Mouse (Mus musculus): ENCODE measurements around the gene Prkg1. TPM values are rescaled to one million over a fixed set of nuclear protein-coding genes. Genes with fewer than 3 reads are reported as not detected.

The Prkg1 gene
- total RNA-seq, 2 experiments from 2014 or later = 0.75 to 1.1 TPM

DNA sequence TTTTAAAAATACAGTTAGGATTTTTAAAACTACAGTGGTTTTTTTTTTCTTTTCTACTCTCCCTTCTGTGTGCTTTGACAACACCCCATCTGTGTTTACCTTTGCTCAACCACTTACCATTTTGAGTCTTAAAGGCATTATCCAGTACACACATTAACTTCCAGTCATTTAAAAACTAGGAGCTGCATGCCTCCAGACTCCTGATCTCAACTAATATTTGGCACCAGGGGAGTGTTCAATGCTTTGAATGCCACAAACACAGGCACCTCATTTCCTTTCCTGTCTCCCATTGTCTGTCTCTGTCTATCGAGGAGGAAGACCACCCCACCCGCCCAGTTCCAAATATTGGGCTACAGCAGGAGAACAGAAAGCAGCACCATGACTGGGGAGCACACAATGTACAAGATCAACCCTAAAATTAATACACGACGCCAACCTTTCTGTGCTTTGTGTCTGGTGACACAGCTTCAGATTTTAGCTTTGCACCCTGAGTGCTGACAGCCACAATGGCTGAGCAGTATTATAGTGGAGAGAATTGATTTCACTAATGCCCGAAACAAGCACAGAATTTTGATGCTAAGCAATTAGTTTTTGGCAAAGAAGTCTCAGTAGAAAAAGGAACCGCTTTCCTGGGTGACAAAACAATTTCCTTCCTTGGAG is 576.1 kb downstream of the Prkg1 start:
- ATAC-seq (replicated peaks; ENCODE audit: poor library complexity) = no peak

DNA sequence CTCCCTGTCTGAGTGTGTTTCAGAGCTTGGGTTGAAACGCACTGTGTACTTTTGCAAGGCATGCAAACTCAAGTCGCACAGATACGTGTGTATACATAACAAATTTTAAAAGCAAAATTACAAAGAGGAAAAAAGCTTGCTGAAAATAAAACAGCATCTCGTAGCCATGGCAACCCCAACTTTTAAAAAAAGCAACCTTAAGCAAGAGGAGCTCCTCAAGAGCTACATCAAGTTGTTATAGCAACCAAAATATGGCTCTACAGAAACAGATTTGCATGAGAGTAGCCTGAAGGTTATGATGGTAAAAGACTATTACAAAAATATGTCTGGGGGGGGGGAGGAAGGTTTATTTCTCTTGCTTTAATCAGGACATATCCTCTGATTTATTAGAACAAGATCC is 584.1 kb downstream of the Prkg1 start:
- no peak for ATAC-seq (replicated peaks; ENCODE audit: poor library complexity)

DNA sequence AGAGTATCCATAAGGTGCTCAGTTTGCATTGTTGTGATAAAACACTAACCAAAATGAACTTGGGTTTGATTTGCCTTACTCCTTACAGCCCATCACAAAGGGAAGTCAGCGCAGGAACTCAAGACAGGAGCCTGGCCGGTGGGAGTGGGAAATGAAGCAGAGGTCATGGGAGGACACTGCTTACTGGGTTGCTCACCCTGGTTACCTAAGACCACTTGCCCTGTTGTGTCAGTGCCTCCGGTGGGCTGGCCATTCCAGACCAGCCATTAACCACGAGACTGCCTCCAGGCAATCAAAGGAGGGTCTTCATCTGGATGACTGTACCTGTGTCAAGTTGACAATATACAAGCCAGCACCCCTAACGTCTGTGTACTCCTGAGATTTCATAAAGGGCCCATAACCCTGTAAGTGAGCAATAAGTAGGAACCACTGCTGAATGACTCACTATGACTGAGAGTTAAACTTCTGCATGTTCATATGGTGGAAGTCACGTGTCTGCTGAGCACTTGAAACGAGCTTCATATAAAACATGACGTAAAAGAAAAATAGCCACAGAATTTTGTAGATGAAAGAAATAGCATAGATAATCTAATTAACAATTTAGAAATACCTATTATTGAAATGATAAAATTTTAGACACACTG is 587.4 kb downstream of the Prkg1 start:
- ATAC-seq (replicated peaks; ENCODE audit: poor library complexity) = peak; percentile 70

DNA sequence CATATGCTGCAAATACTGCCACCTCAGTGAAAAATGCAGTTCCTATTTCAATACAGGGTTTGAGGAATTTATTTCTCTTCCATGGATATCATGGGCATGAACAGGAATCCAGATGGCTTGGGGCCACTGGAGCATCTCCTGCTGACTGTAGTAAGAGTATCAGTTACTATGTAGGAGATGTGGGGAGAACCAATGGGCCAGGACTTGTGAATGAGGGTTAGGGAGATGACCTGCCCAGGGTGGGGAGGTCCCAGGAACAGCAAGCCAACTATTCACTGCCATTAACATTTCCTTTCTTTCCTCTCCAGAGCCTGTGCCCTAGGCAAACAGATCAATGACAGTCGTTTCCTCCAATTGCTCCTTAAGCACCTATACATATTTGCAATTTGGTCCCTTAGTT is 593.8 kb downstream of the Prkg1 start:
- no peak for ATAC-seq (replicated peaks; ENCODE audit: poor library complexity)

DNA sequence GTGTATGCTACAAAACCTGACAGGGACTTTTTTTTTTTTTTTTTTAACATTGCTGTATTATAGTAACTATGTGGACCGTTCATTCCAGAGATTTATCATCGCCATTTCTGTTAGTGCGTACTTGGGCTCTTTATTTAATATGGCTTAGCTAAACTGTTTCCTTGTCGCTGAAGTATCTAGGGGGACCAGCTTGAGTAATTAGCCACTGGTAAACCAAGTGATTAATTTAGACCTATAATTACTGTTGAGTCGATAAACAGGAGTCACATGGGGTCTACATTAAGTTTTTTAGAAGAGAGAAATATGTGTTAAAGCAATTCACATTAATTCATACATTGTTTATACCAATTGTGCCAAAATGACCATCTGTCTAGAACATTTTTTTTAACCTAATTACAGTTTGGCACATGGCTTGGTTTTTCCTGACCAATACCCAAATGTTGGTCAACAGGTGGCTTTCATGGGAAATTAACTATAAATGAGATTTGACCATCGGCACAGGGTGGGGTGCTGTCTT is 605.8 kb downstream of the Prkg1 start:
- ATAC-seq (replicated peaks; ENCODE audit: poor library complexity) = no peak

DNA sequence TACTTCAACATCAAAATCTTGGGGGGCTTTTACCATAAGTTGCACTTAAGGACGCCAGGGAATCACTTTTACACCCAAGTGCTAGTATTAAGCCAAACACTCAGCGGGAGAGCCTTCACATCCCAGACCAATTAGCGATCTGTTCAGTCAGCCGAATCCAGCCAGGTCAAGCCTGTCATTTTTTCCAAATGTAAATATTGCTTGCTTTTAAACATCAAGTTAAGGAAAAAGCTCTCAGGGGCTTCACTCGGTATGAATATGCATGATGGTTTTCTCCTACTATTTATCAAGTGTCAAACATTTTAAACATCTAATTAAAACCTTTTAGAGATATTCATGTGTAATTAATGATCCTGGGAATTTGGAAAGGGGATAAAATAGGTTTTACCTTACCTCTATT is 611.4 kb downstream of the Prkg1 start:
- ATAC-seq (replicated peaks; ENCODE audit: poor library complexity) = no peak

DNA sequence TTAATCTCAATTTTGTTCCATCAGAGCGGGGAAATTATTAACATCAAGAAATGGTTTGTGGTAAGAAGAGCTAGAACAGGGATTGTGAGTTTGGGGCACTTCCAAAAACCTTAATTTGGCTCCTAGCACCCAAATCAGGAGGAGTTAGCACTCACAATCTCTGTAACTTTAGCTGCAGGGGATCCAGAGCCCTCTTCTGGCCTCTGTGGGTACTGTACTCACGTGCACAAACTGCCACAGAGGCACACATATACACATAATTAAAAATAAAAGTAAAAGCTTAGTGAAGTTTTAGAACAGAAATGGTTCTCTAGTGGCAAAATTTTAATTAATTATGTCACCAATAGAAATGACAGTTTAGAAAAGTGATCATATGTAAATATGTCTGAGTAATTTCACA is 614.9 kb downstream of the Prkg1 start:
- ATAC-seq (replicated peaks; ENCODE audit: poor library complexity) = no peak

DNA sequence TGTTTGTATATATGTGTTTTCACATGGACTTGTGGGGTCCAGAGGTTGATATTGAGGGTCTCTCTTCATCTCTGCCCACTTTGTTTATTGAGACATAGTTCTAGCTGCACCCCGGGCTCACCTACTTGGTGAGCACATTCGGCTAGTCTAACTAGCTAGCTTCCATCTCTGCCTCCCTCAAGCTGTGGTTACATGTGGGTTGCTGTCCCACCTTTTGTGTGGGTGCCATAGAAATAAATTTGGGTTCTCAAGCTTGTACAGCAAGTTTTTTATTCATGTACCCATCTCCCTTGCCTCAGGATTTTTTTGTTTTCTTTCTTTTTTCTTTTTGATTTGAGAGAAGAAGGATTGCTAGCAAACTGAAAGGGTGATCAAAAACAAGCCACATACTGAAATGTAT is 617.4 kb downstream of the Prkg1 start:
- no peak for ATAC-seq (replicated peaks; ENCODE audit: poor library complexity)

DNA sequence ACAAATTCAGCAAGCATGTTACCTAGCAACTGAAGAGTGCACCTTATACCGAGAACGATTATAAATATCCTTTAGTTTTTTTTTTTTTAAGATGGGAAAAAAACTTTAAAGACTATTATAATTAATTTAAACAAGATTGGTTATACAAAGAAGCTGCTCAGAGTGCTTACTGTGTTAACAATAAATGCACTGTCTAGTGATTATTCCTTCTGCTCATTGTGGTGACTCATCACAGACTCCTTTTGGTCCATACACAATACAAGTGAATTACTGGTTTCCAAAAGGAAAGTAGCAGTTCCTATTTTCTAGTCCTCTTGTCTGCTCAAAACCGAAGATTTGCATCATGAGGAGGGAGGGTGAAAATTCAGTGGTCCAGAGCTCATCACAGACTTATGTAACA is 618.7 kb downstream of the Prkg1 start:
- no peak for ATAC-seq (replicated peaks; ENCODE audit: poor library complexity)

DNA sequence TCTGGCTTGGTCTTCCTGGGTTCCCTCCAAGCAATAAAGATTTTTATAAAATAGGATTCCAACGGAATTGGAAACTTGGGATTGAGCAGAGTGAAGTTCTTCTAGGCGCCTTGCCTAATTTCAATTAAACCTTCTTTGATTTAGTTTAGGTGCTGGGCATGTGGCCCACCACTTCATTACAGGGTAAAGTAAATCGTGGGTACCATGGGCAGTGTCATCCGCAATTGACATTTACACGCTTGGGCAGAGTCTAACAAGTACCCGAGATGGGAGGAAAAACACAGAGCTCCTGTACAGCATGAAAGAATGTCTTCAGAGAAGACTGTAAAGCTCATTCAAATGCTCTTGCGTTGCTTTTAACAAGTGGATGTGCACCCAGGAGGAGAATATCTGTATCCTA is 622.9 kb downstream of the Prkg1 start:
- ATAC-seq (replicated peaks; ENCODE audit: poor library complexity) = no peak

DNA sequence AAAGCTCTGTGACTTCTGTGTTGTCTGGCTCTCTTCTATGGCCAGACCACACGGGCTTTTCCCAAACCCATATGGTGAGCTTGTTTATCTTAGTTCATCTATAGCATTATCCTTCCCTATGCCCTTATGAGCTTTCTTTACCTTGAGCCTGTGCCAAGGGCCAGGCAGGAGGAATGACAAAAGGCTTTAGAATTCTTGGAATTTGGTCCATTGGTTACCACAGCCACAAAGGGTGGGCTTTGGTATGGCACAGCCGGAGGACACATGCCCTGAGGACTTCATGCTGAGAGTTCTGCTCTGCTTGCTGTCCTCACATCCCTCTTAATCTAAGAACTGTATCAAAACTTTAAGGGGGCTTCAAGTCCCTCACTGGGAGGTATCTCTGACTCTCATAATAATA is 628.5 kb downstream of the Prkg1 start:
- ATAC-seq (replicated peaks; ENCODE audit: poor library complexity) = no peak

DNA sequence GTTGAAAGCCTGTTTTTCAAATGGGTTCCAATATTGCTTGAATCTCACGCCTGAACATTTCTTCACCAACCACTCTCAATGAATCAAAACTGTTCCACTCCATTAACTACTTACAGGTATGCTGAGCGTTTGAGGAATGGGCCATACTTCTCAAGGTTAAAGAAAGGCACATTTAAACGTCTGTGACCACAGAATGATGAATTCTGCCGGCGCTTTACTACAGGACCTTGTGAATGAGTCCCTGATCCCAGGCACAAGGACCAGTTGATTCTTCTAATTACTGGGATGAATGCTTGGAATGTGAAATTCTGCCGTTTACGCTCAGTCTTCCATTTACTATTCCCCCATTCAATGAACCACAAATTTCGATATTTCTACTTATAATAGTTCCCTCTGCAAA is 632.2 kb downstream of the Prkg1 start:
- no peak for ATAC-seq (replicated peaks; ENCODE audit: poor library complexity)

DNA sequence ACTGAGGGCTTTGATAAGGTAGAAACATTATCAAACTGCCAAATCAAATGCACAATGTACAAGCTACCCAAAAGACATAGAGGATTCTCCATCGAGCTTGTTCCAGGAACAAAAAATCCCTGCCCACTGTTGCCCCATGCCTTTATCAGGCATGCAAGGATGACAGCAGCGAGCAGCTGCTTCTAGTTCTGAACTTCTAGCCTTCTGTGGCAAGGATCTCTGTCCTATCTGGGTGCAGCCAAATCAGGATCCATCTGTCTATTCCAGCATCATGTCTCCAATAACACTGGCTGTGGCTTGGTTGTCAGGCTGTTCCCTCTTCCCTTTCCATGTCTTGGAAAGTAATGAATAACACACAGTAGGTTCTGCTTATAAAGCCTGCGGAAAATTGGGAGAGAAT is 640.2 kb downstream of the Prkg1 start:
- ATAC-seq (replicated peaks; ENCODE audit: poor library complexity) = no peak

DNA sequence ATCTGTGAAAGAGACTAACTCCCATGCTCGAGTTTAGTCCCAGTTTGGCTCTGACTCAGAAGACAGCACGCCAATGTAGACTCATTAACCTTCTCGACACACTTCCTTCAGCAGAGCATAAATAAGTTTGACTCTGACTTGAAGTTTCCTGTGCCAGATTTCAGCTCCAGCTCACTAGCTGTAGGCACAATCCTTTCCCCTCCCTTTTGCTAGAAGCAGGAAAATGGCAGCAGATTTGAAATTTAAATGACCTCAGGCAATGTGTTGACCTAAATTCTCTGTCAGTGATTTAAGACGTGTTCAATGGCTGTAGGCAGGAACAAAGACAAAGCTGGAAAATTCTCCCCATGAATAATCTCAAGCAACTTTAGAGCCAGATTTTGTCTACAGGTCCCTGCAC is 650.1 kb downstream of the Prkg1 start:
- ATAC-seq (replicated peaks; ENCODE audit: poor library complexity) = no peak

DNA sequence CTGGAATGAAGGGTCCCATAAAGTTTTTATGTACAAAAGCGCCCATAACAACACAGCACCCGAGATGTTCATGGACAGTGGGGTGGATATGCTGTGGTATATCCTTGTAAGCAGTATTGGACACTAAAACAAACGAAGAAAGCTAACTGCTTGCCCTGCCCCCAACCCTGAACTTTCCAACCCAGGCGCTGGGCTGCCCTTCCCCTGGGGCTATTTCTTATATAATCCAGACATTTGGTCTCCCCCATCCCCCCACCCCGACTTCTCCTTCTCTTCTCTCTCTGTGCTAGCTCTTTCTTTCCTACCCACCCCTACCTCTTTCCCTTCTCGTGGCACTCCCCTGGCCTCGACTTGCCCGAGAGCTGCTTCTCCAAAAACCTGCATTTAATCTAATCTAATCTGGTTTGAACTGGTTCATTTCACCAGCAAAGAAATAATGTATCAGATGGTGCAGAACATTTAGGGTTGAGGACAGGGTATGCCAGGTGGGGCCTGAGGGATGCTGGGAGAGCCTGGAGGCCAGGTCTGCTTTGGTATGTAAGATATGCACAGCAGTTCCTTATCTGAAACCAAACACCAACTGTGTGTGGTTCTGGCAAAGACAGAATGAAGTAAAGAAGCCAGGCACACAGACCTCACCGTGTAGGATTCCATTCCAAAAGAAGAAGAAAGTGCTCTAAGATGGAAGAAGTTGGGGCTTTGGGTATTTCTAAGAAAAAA is 657.8 kb downstream of the Prkg1 start:
- peak; percentile 63 for ATAC-seq (replicated peaks; ENCODE audit: poor library complexity)

DNA sequence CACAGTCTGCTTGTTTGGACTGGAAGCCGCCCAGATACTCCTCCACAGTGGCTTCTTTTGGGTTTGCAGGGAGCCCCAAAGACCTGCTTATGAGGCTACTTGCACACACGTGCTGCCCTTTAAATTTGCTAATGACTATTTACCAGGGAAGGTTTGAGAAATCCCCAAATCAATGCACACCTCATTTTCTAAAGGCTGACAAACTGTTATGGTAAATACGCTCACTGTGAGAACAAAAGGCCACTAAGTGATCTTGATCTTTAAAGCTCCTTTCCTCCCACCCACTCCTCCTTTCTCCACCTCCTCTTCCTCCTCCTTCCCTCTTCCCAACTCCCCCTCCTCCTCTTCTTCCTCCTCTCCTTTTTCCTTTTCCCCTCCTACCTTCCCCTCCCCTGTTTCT is 658.8 kb downstream of the Prkg1 start:
- no peak for ATAC-seq (replicated peaks; ENCODE audit: poor library complexity)

DNA sequence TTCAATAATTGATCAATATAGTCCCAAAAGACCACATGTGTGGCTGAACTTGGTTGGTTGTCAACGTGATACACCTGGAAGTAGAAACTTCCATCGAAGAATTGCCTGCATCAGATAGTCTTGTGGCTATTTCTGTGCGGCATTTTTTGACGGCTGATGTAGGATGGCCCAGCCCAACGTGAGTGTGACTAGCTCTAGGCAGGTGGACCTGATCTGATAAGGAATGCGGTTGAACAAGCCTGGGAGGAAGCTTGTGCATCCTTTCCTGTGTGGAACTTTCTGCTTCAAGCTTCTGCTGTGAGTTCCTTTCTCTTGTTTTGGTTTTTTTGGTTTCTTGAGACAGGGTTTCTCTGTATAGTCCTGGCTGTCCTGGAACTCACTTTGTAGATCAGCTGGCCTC is 660.1 kb downstream of the Prkg1 start:
- ATAC-seq (replicated peaks; ENCODE audit: poor library complexity) = peak; percentile 52

DNA sequence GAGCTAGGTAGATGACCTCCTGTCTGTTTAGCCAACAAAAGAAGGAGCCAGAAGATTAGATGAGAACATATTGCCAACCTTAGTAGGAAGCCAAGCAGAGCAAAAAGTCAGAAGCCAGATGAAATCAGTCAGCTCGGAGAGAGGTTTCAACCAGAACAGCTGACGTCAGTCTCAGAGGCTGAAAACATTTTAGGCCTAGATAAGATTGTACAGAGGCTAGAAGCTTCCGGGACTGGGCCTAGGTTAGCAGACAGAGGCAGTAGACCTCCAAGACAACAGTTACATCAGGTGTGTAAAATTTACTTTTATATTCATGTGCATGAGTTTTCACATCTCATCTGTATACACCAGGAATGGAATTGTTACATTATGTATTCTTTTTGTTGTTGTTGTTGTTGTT is 665.5 kb downstream of the Prkg1 start:
- ATAC-seq (replicated peaks; ENCODE audit: poor library complexity) = no peak

DNA sequence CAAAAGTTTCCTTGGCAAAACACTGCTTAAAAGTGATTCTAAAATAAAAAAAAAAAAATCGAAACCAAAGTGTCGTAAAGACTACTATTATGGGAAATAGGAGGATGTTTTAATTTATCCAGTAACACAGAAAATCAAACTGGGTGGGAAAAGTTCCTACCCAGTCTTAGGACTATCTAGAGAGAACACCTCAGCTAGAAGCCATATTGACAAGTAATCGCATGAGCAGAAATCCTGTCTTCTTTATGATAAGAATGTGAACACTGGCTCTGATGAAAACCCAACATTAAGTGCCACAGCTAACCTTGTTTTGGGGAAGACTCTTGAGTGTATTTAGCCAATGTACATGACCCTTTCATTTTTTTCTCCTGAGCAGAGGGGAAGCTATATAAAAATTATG is 667.0 kb downstream of the Prkg1 start:
- no peak for ATAC-seq (replicated peaks; ENCODE audit: poor library complexity)

DNA sequence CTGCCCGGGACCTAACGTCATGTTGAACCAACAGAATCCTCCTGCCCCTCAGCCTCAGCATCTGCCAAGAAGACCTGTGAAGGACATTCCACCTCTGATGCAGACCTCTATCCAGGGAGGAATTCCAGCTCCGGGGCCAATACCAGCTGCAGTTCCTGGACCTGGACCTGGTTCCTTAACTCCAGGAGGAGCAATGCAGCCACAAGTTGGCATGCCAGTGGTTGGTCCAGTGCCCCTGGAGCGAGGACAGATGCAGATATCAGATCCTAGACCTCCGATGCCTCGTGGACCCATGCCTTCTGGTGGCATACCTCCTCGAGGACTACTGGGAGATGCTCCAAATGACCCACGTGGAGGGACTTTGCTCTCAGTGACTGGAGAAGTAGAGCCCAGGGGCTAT is 681.1 kb downstream of the Prkg1 start:
- ATAC-seq (replicated peaks; ENCODE audit: poor library complexity) = no peak

DNA sequence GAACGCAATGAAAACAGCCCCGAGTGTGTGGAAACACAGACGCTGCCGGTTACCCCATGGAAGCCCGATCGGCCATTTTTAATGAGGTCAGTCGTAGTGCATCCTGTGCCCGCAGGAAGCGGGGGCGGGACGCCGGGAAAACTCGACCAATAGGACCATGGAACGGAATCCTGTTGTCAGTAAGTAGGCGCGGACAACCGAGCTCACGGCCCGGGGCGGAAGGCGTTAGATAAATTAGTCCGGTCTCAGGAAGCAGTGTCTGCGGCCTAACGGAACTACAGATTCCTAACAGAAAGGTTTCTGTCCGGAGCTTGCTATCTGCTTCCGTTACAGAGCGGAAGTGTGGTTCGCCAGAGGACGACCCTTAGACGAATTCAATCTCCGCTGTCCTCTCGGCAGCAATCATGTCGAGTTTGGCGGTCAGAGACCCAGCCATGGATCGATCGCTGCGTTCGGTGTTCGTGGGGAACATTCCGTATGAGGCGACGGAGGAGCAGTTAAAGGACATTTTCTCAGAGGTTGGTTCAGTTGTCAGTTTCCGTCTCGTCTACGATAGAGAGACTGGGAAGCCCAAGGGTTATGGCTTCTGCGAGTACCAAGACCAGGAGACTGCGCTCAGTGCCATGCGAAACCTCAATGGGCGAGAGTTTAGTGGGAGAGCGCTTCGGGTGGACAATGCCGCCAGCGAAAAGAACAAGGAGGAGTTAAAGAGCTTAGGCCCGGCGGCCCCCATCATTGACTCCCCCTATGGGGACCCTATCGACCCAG is 682.0 kb downstream of the Prkg1 start, which contains the start of gene Cstf2t:
TSS of gene Cstf2t (plus strand) at position 176 of the 768 bp plus-strand sequence.
- ATAC-seq (replicated peaks; ENCODE audit: poor library complexity) = peak; percentile 99

Data from megakaryocyte progenitor cell, adult 5-6 weeks (primary cell).